Mouse (Mus musculus) C2C12 (cell line): ENCODE results near the gene Vmn1r42. TPM values are rescaled to one million over a fixed set of nuclear protein-coding genes. Genes with fewer than 3 reads are reported as not detected.
A peak's percentile ranks its signal among the peaks of the same experiment; 100 is the strongest.

Experiments used
- H3K27me3 ChIP-seq: one replicate; pipeline ENCODE4 v1.6.1; 2011; ENCODE audit not compliant: control insufficient read depth, insufficient read depth, insufficient read length
- H3K36me3 ChIP-seq: one replicate; pipeline ENCODE4 v1.6.1; 2011; ENCODE audit not compliant: control insufficient read depth, insufficient read depth
- H3K4me3 ChIP-seq: one replicate; pipeline ENCODE4 v1.5.1; 2011; ENCODE audit warnings: mild to moderate bottlenecking, control low read depth; ENCODE audit not compliant: poor library complexity, insufficient read depth, severe bottlenecking
- H3K79me2 ChIP-seq: one replicate; pipeline ENCODE4 v1.6.1; 2011; ENCODE audit not compliant: control insufficient read depth, insufficient read depth
- H3K79me3 ChIP-seq: one replicate; pipeline ENCODE4 v1.6.1; 2011; ENCODE audit warnings: low read depth, control low read depth
- H3ac ChIP-seq: one replicate; pipeline ENCODE3; 2011; ENCODE audit warnings: low read depth; ENCODE audit not compliant: control insufficient read depth, insufficient read length
- CEBPB ChIP-seq: IDR thresholded peaks from one replicate; pipeline ENCODE4 v1.6.1; 2011; ENCODE audit warnings: low read depth, mild to moderate bottlenecking, control low read depth, moderate library complexity
- CTCF ChIP-seq: IDR thresholded peaks from one replicate; pipeline ENCODE4 v1.5.1; 2011; ENCODE audit not compliant: control insufficient read depth, insufficient read depth, insufficient read length
- FOSL1 ChIP-seq: IDR thresholded peaks from one replicate; pipeline ENCODE4 v1.8.0; 2011; ENCODE audit warnings: mild to moderate bottlenecking, low read length; ENCODE audit not compliant: poor library complexity, insufficient read depth, severe bottlenecking
- MAX ChIP-seq: IDR thresholded peaks from one replicate; pipeline ENCODE4 v1.6.1; 2011; ENCODE audit warnings: mild to moderate bottlenecking, control low read depth
- MYOD1 ChIP-seq: IDR thresholded peaks from one replicate; pipeline ENCODE4 v1.6.1; 2011; ENCODE audit warnings: low read depth; ENCODE audit not compliant: control insufficient read depth, insufficient read length
- MYOG ChIP-seq: IDR thresholded peaks from one replicate; pipeline ENCODE4 v1.6.1; 2011; ENCODE audit not compliant: control insufficient read depth, insufficient read length; ENCODE audit errors: extremely low read depth
- USF1 ChIP-seq: IDR thresholded peaks from one replicate; pipeline ENCODE4 v1.6.1; 2011; ENCODE audit warnings: low read depth, mild to moderate bottlenecking, control low read depth, moderate library complexity
- polyA plus RNA-seq: library from polyadenylated mRNA; unstranded; fragments of >200 nt; fragmentation: generic; extraction: Trizol; gene quantifications from one replicate; pipeline ENCODE4 v1.2.1, GENCODE M21; 2012; ENCODE audit warnings: missing spikeins

Gene Vmn1r42
- polyA plus RNA-seq, 1 experiment = not detected

- no peaks in the 10 kb centered on the region for H3K79me3 ChIP-seq
- TF ChIP-seq CEBPB = peak; percentile 21
- TF ChIP-seq USF1 = no peak
- TF ChIP-seq MYOG = no peak
- peak; percentile 46 for TF ChIP-seq FOSL1
- TF ChIP-seq MAX = no peak
- no peak for TF ChIP-seq CTCF
- peak; percentile 84 for TF ChIP-seq MYOD1
- H3K27me3 ChIP-seq = no peaks in the 10 kb centered on the region
These were observed 12.4 kb downstream of the Vmn1r42 start for GRCm38 (mm10) chr6:89863792-89864191.

GRCm38 (mm10) chr6:89859839-89860238 is 16.4 kb downstream of the Vmn1r42 start:
- Histone ChIP-seq H3K27me3 (no peaks in the 10 kb centered on the region), H3K79me2 (no peaks in the 10 kb centered on the region), H3K79me3 (no peaks in the 10 kb centered on the region), H3K36me3 (no peaks in the 10 kb centered on the region), H3ac (no peak overlapping the region), H3K4me3 (no peak overlapping the region)
- TF ChIP-seq FOSL1 (no peak), MYOD1 (peak; percentile 58)

More at GRCm38 (mm10) chr6:89863792-89864191, 12.4 kb downstream of the Vmn1r42 start:
- no peak overlapping the region for H3K4me3 ChIP-seq
- no peak overlapping the region for H3ac ChIP-seq
- no peaks in the 10 kb centered on the region for H3K36me3 ChIP-seq
- no peaks in the 10 kb centered on the region for H3K79me2 ChIP-seq

- no peak overlapping the region for H3ac ChIP-seq
- TF ChIP-seq MYOD1 = no peak
- TF ChIP-seq MYOG = no peak
- no peak for TF ChIP-seq FOSL1
- TF ChIP-seq CEBPB = no peak
- TF ChIP-seq MAX = no peak
- no peak for TF ChIP-seq CTCF
- no peak for TF ChIP-seq USF1
- no peaks in the 10 kb centered on the region for H3K79me3 ChIP-seq
- H3K27me3 ChIP-seq = no peaks in the 10 kb centered on the region
- no peak overlapping the region for H3K4me3 ChIP-seq
- H3K79me2 ChIP-seq = no peaks in the 10 kb centered on the region
- no peaks in the 10 kb centered on the region for H3K36me3 ChIP-seq
These were observed 18.7 kb downstream of the Vmn1r42 start for GRCm38 (mm10) chr6:89857552-89857951.

Other genes with a start within 250 kb of the Vmn1r42 start
- gene Txnrd3, start 232.4 kb downstream of the Vmn1r42 start, polyA plus RNA-seq = 5.7 TPM
- not detected for gene Vmn1r40, start 168.9 kb downstream of the Vmn1r42 start, polyA plus RNA-seq
- gene Vmn1r41, start 135.6 kb downstream of the Vmn1r42 start, polyA plus RNA-seq = not detected
- gene Vmn1r43, start within 50 bp of the Vmn1r42 start, polyA plus RNA-seq = 0.04 TPM
- not detected for gene Vmn1r44, start 7.2 kb upstream of the Vmn1r42 start, polyA plus RNA-seq
- gene Vmn1r45, start 64.2 kb upstream of the Vmn1r42 start, polyA plus RNA-seq = not detected
- not detected for gene Vmn1r46, start 92.9 kb upstream of the Vmn1r42 start, polyA plus RNA-seq
- gene Vmn1r47, start 139.7 kb upstream of the Vmn1r42 start, polyA plus RNA-seq = not detected
- not detected for gene Vmn1r48, start 160.4 kb upstream of the Vmn1r42 start, polyA plus RNA-seq
- gene Vmn1r49, start 202.1 kb upstream of the Vmn1r42 start, polyA plus RNA-seq = not detected
- not detected for gene Vmn1r50, start 225.0 kb upstream of the Vmn1r42 start, polyA plus RNA-seq
- gene Vmn1r51, start 246.2 kb upstream of the Vmn1r42 start, polyA plus RNA-seq = not detected